Mouse (Mus musculus): ENCODE data around the gene Zfp36l2. TPM values are rescaled to one million over a fixed set of nuclear protein-coding genes. Genes with fewer than 3 reads are reported as not detected.
A peak's percentile ranks its signal among the peaks of the same experiment; 100 is the strongest.

Zfp36l2 gene
- total RNA-seq, 2 experiments from 2014 or later, result 22.3 to 62.0 TPM

DNA sequence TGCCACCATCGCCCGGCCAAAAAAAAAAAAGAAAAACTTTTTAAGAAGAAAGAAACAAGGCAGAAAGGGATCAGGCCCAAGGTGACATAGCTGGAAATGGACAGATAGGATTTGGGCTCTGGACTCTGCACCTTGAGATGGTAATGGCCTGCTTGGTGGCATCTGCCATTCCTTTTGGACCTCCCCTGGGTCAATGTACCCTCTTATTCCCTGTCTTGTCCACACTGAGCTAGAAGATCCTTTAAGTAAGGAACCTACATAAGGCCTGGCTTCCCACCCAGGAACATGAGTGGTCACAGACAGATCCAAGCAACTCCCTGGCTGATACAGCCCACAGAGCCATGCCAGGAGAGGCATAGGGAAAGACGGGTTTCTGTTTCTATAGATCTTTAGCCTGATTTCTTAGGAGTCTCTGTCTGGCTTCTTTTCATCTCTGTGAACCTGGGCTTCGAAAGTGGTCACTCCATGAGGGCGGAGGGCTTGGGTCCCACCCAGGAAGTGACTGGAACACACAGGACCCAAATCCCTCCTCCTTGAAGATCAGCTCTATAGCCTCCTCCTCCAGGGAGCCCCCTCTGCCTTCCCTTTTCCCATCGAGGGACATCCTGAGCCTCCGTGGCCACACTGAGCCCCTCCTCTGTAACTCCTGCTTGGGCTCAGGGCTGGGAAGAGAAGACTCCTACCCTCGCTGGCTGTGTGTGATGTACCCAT lies 32.1 kb downstream of the Zfp36l2 start:
- ATAC-seq (replicated peaks; ENCODE audit: low FRiP score, poor library complexity, severe bottlenecking), result no peak

GRCm38 (mm10) chr17:84155029-84155338 lies 32.8 kb downstream of the Zfp36l2 start:
- ATAC-seq (replicated peaks; ENCODE audit: low FRiP score, poor library complexity, severe bottlenecking), result no peak

DNA sequence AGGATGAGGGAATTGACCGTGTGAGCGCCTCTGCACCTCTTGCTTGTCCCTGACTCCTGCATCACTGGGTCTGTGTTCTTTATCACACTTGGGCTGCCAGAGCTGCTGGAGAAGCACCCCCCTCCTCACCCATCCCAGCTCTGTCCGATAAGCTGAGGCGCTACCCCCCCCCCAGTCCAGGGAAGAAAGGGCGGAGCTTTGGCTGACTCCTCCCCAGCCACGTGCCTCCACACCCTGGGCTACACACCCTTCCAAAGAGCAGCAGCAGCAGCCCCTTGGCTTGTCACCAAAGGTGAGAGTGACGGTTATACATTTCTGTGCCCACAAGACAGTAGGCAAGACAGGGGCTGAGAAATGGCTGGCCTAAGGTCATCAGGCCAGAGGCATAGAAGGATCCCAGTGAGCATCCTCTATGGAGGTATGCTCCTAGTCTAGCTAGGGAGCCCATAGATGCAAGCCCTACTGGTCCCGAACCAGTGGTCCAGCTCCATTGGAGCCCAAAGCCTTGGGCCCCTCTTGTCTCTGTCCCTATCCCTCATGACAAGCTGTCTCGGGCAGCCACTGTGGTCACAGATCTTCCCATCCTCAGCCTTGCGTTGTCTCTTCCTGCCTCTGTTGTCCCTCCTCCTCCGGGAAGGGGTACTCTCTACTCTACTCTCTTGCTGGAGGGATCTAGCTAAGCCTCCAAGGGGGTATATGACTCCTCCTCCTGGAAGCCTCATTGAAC lies 33.3 kb downstream of the Zfp36l2 start:
- peak; percentile 57 for ATAC-seq (replicated peaks; ENCODE audit: low FRiP score, poor library complexity, severe bottlenecking)

DNA sequence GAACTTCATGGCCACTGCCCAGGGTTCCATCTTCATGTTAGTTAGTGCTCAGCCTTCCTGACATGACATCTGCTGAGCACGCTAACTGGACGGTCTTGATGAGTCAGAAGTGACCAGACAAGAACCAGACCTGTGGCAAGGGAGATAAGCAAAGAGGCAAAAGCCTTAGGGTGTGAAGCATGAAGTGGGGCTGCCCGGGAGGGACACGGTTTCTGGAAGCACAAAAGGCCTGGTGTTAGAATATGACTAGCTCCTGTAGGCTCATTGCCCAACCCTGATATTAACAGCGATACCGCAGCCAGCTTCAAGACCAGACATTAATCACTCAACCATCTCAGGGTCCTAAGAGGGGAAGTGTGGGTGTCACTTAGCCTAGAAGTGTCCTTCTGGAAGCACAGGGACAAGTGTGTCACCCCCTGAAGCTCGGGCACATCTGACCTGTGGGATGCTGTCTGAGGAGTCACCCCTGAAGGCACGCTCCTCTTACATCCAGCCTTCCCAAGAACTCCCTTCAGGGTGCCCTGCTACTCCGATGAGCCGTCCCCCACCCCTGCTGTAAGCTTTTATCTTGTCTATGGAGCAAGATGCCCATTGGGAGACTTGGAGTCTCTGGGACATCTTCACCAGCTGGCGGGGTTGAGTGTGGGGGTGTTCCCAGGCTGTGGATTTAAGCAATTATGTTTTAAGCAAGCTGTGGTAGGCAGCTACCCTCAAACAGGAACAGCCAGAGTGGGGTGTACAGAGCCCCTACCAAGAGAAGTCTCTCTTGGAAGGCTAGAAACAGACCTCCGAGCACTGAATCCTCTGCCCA lies 34.6 kb downstream of the Zfp36l2 start:
- ATAC-seq (replicated peaks; ENCODE audit: low FRiP score, poor library complexity, severe bottlenecking), result peak; percentile 80

DNA sequence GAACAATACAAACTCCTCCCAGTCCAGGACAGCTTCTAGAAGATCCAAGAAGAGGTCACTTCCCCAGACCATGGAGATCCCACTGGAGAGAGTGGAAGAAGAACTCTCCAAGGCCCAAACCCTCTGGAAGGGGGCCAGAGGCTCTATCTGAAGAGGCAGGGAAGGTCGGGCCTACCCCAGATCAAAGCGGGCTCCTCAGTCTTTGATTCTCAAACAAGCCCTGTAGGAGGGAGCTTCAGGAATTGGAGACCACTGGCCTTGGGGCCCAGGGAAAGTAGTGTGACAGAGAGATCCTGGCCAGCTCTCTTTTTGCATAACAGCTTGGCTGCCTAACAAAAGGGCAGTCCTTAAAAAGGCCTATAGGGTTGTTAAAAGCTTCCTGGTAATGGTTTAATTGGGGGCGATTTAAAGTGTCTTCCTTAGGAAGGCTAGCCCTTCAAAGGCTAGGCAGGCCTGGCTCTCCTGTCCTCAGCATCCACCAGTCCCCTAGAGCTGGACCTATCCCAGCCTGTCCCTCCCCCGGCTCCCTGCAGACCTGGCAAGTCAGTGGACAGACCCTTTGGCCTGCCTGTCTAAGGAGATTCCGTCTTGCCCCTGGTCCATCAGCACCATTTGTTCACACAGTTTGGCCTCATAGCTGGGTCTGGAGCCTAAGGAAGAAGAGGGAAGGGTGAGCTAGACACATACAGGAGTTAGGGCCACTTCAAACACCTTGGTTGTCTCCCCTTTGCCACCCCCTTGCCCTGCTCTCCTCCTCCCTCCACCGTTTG lies 35.4 kb downstream of the Zfp36l2 start:
- peak; percentile 1; the same call in 1 of the 2 replicates for ATAC-seq (replicated peaks; ENCODE audit: low FRiP score, poor library complexity, severe bottlenecking)

DNA sequence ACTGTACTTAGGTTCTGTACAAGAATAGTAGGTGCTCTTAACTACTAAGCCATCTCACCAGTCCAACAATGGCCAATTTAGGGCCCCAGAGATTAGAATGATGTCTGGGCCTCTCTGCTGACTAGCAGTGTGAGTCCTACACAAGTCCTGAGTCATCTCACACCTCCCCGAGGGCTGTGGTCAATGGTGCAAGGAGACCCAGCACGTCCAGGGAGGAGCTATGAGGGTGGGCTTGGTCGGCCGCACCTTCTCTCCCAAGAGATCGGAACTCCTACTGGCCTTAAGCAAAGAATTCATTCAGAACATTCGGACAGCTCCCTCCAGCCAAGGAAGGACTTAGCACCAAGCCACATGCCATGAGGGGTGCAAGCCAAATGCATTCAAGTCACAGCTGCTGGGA lies 36.4 kb downstream of the Zfp36l2 start:
- ATAC-seq (replicated peaks; ENCODE audit: low FRiP score, poor library complexity, severe bottlenecking), result no peak

DNA sequence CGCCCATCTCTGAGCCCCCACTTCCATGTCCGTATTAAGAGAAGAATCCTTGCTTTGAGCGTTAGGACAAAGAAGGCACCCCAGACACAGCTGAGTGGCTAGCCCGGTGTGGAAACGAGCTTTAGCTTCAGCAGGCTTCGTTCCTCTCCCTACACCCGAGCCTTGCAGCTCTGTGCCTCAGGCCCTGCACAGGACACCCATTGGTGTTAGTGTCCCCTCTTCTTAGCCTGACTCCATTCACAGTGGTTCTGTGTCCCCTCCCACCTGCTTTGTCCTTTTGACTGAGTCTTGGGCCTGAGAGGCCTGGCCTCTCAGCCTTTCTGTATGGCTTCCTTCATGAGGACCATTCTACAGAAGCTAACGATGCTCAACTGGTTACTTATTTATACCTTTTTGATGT lies 37.5 kb downstream of the Zfp36l2 start:
- ATAC-seq (replicated peaks; ENCODE audit: low FRiP score, poor library complexity, severe bottlenecking), result no peak

DNA sequence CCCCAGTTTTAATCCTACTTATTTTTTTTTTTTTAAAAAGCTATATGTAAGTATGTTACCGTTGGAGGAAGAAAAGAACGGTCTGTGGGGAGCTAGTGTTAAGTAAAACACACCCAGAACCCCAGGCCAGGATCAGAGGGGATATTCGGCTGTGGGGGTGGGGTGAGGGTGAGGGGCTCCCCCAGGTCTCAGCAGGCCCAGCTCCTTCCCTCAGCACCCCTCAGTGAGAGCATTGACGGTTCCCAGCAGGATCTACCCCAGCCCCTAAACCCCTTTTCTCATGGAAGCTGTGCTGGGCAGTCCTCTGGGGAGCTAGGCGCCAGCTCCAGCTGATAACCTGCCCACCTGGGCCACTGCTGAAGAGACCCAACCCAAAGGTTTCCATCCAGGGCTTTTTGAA lies 38.2 kb downstream of the Zfp36l2 start:
- ATAC-seq (replicated peaks; ENCODE audit: low FRiP score, poor library complexity, severe bottlenecking), result no peak

DNA sequence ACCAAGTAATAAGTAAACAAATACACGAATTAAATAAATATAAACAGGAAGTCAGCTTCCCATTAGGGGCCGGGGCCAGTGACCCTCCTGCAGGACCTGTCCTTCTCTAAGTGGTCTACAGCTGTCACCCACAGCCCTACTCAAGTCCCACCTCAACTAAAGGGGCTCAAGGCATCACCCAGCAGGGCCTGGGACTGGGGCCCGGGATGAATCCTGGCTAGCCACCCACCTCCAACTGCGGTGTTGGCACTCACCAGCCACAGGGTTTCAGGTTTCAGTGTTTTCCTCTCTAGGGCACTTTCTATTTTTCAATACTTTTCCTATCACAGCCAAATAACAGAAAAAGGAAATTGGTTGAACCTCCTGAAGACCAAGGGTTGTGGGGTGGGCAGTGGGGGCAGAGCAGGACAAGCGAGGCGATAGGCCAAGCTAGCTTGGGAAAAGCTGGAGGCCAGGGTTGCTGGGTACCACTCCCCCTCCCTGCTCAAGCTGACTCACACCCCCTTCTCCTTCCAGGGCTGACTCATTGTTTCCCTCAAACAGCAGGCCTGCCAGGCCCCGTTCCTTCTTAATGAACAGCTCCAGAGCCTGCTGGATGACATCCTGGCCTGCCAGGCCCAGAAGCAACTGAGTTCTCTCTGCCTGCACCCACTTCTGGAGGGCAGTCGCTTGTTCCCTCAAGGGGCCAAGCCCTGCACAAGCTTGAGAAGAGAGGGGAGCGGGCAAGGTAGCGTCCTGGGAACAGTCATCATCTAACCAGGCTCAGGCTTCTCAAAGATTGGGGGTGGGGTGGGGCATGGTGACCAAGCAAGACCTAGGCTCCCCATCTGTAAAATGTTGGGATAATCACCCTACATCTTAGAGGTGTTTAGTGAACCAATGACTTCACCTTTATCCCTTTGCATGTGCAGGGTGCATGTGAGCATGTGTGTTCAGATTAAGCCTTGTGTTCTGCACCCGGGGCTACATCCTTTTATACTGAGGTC lies 39.0 kb downstream of the Zfp36l2 start:
- ATAC-seq (replicated peaks; ENCODE audit: low FRiP score, poor library complexity, severe bottlenecking), result no peak

DNA sequence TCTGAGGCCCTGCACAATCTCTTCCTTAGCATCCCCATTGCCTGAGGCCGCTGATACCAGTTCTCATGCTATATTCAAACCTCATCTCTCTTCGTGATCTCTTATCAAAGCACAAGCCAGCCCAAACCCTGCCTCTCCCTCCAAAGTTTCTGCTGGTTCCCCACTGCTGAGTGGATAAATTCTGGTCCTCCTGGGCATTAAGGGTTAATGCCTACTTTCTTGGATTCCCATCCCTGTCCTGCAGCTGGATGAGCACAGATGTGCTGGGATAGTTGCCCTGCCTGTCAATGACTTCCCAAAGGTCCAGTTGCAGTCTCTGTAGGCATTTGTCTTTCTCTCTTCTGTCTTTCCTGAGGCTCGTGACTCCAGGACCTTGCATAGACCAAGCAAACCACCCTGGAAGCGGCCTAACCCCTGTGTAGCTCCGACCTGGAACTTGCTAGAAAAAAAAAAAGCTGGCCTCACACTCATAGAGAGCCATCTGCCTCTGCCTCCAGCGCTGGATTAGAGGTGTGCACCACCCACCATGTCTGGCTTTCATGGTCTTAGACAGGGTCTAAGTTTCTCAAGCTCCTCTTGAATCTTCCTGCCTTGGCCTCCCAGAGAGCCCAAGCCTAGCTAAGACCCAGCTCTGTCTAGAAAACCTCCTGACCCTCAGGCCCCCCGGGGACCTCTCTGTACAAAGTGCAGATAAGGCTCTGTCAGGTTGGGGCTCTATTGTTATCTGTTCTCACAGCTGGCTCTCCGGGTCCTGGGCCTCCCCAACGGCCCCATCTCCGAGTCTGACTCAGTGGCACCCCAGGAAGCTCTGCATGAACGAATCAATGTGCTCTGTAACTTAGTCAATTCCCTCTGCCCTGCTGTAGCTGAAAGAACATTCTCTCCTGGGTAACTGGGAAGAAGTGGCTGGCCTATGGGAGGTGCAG lies 40.3 kb downstream of the Zfp36l2 start:
- ATAC-seq (replicated peaks; ENCODE audit: low FRiP score, poor library complexity, severe bottlenecking), result peak; percentile 73

DNA sequence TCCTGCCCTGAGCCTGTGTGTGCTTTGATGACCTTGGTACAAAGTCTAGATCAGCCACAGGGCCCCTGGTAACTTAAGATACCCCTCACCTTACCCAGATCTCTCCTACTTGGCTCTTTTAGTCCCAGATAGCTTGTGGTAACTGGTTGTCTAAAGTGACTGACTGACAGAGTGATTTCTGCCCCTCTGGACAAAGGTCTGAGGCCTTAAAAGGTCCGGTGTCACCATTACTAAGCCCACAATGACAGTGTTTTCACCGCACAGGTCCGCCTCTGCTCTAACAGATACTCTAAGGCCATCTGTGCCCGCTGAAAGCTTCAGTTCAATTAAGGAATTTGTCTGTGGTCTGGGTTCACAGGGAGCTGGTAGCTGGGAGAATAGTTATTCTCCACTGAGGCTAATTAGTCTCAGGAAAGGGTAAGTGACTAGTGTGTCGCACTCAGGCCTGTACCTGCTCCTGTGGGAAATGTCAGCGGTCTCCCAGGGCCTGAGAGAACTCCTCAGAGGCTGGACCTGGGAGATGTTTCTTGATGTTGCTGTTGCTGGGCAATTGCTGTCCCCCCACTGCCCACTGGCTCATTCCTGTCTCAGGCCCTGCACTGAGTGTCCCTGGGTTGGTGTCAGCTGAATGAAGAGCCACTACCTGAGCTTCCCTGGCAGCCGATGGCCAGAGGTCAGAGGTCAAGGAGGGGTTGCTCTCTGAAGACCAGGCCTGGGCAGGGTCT lies 41.1 kb downstream of the Zfp36l2 start:
- no peak for ATAC-seq (replicated peaks; ENCODE audit: low FRiP score, poor library complexity, severe bottlenecking)

DNA sequence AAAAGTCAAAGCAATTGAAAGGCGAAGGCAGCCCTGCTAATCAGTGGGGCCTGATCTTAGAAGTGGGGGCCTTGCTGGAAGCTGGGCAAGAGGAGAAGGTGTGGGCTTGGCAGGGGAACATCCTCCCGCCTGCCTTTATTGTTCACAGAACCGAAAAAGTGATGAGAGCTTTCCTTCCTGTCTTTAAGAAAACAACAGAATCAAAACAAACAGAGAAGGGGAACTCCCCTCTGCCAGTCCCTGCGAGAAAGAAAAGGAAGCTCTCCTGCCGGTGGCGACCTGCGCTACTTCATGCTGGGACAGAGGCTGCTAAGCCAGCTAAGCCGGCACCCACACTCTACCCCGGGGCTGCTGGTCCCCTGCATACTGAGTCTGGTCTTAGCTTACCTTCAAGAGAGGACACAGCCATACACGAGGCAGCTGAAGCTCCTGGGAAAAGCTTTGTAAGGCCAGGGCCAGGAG lies 41.9 kb downstream of the Zfp36l2 start:
- no peak for ATAC-seq (replicated peaks; ENCODE audit: low FRiP score, poor library complexity, severe bottlenecking)

GRCm38 (mm10) chr17:84144762-84145599 lies 42.8 kb downstream of the Zfp36l2 start:
- no peak for ATAC-seq (replicated peaks; ENCODE audit: low FRiP score, poor library complexity, severe bottlenecking)

DNA sequence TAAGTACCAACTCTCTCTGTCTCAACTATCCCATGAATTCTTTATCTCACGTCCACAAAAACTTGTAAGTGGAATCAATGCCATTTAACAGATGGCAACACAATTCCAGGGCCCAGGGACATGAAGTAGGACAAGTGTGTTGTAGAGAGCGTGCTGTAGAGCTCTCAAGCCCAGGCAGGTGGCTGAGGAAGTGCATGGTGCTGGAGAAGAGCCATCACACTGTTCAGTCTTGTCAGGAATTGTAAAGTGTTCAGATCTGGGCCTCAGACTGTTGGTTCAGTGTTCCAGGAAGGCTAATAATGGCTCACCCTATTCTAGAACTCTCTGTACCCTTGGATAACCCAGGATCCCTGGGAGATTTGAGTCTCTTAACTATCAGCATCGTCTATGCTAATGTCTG lies 43.6 kb downstream of the Zfp36l2 start:
- ATAC-seq (replicated peaks; ENCODE audit: low FRiP score, poor library complexity, severe bottlenecking), result no peak

DNA sequence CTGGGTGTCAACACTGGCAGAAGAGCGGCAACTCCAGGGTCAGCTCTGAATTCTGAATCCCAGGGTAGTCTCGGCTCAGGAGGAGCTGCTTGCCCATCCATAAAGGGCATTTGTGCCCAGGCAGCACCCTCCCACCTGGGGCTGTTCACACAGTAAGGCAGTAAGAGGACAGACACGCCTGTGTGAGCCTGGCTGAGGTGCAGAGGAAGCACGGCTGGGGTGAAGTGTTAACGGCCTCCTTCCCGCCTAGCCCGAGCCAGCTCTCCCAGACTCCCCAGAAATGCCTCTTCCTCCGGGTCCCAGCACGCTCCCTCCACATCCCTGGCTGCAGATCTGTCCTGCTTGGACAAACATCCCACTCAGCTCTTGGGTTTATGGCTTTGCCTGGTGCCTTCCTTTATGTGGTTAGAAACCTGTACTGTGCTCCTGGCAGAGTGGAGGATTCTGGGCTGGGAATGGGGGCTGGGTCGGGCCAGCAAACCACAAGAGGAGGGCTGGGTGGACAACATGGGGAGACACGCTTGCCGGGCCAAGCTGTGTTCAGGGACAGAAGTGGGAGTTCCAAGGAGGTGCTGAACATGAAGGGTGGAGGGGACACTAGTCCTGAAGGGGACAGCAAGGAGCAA lies 44.4 kb downstream of the Zfp36l2 start:
- ATAC-seq (replicated peaks; ENCODE audit: low FRiP score, poor library complexity, severe bottlenecking), result no peak

DNA sequence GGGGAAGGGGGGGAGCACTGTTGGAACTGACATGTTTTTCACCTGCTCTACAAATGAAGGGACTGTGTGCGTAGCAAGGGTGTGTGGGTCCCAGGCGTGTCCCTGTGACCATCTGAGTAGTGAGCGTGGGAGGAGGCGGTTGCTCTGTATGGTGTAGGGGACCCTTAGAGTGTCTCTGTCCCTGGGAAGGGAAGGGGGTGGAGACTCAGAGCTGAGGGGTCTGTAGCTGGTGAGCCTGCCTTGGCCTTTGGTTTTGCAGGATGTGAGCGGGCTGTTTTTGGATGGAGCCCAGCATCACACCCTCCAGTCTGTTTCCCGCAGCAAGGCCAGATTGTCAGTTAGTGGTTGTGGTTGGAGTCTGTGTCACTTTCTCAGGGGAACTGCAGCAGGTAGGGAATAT lies 46.1 kb downstream of the Zfp36l2 start:
- ATAC-seq (replicated peaks; ENCODE audit: low FRiP score, poor library complexity, severe bottlenecking), result no peak

Measured in erythroid progenitor cell, adult 5-6 weeks (primary cell).